Mouse (Mus musculus): Measurements from ENCODE around the gene Nfkb1. TPM values are rescaled to one million over a fixed set of nuclear protein-coding genes. Genes with fewer than 3 reads are reported as not detected.
A peak's percentile ranks its signal among the peaks of the same experiment; 100 is the strongest.

Gene Nfkb1
- total and polyA plus RNA-seq, 3 experiments = 44.8 to 93.6 (median 59.9) TPM

DNA sequence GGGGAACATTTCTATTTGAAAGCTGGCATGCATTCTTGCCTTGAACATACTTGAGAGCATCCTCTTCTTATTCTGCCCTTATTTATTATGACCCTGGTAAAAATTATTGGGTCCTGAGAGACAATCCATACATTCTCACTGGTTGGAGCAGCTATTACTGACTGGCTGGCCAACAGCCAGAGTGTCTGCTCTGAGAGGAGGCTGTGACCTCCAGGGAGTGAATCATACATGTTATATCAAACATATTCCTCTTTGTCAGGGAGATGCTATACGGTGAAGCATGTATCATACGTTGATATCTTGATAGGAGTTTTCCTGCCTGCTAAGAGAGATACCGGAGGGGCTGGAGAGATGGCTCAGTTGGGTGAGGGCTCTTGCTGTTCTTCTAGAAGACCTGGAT, 116.2 kb downstream of the Nfkb1 start:
- Histone ChIP-seq H3K36me3 (ENCODE audit: control insufficient read depth in 1 of 2, insufficient read depth in 2 of 2, low read length in 2 of 2) (peaks cover 0 to 3% of the 10 kb centered on the region in 2 experiments; a peak in 1 of 4 replicates), H3K4me3 (ENCODE audit: control insufficient read depth in 1 of 2, insufficient read depth in 1 of 2, low read depth in 2 of 2, low read length in 2 of 2) (no peak overlapping the region), H3K9me3 (replicated peaks; ENCODE audit: insufficient read depth, low read length) (no peaks in the 10 kb centered on the region), H3K27me3 (ENCODE audit: control insufficient read depth in 1 of 2, insufficient read depth in 2 of 2, low read length in 2 of 2) (no peaks in the 10 kb centered on the region), H3K27ac (ENCODE audit: control insufficient read depth, low read depth, low read length) (no peak overlapping the region), H3K4me1 (ENCODE audit: control insufficient read depth in 1 of 2, insufficient read depth in 2 of 2, low read length in 2 of 2) (no peaks in the 10 kb centered on the region; a peak in 1 of 4 replicates), H3K79me2 (ENCODE audit: control insufficient read depth, insufficient read depth, low read length, poor library complexity) (no peaks in the 10 kb centered on the region), H3K9ac (ENCODE audit: control insufficient read depth, low read depth, low read length, poor library complexity, severe bottlenecking) (no peak overlapping the region)
- TF ChIP-seq ETS1 (IDR thresholded peaks at IDR 0.05; ENCODE audit: low read depth, low read length) = no peak
- 0 out of 2 replicates have a peak, but pooled peaks have one; percentile 2 for TF ChIP-seq GATA1 (IDR thresholded peaks at IDR 0.05; ENCODE audit: low read depth, low read length)
- peak; percentile 15 for DNase-seq (ENCODE audit: low read depth, low spot score)

- TF ChIP-seq MEF2A (IDR thresholded peaks at IDR 0.05; ENCODE audit: extremely low read depth, insufficient replicate concordance, low read depth, low read length, poor library complexity, severe bottlenecking) (no peak), POLR2AphosphoS2 (IDR thresholded peaks at IDR 0.05; ENCODE audit: low read length) (no peak), MYB (IDR thresholded peaks at IDR 0.05; ENCODE audit: low read depth, low read length) (no peak), UBTF (IDR thresholded peaks at IDR 0.05; ENCODE audit: borderline replicate concordance, insufficient read depth, low read depth, low read length) (no peak), ELF1 (IDR thresholded peaks at IDR 0.05; ENCODE audit: low read depth, low read length) (no peak), JUND (IDR thresholded peaks at IDR 0.05; ENCODE audit: low read depth, low read length) (no peak), HCFC1 (IDR thresholded peaks at IDR 0.05; ENCODE audit: low read depth, low read length) (no peak), MAZ (IDR thresholded peaks at IDR 0.05; ENCODE audit: low read depth, low read length) (no peak), SIN3A (IDR thresholded peaks at IDR 0.05; ENCODE audit: low read length) (no peak), ZNF384 (IDR thresholded peaks at IDR 0.05; ENCODE audit: low read depth, low read length) (no peak), MAX (IDR thresholded peaks at IDR 0.05; ENCODE audit: low read length) (no peak), TCF12 (IDR thresholded peaks at IDR 0.05; ENCODE audit: low read depth, low read length) (no peak), RAD21 (IDR thresholded peaks at IDR 0.05; ENCODE audit: low read depth, low read length) (no peak), ZMIZ1 (IDR thresholded peaks at IDR 0.05; ENCODE audit: low read depth, low read length) (no peak), MXI1 (IDR thresholded peaks at IDR 0.05; ENCODE audit: low read depth, low read length) (no peak), USF2 (IDR thresholded peaks at IDR 0.05; ENCODE audit: borderline replicate concordance in 1 of 2, insufficient read depth in 1 of 2, low read depth in 1 of 2, low read length in 2 of 2) (no peak), SMC3 (IDR thresholded peaks at IDR 0.05; ENCODE audit: low read depth, low read length) (no peak), MAFK (IDR thresholded peaks at IDR 0.05; ENCODE audit: borderline replicate concordance, low read depth, low read length) (no peak), KAT2A (conservative IDR thresholded peaks at IDR 0.05; ENCODE audit: low read depth, low read length) (no peak), POLR2AphosphoS5 (IDR thresholded peaks at IDR 0.05; ENCODE audit: borderline replicate concordance, low read depth, low read length) (no peak)
- Histone ChIP-seq H3K79me2 (ENCODE audit: control insufficient read depth, insufficient read depth, low read length, poor library complexity) (no peaks in the 10 kb centered on the region), H3K36me3 (ENCODE audit: control insufficient read depth in 1 of 2, insufficient read depth in 2 of 2, low read length in 2 of 2) (peaks cover 0 to 6% of the 10 kb centered on the region in 2 experiments; a peak in 2 of 4 replicates), H3K4me3 (ENCODE audit: control insufficient read depth in 1 of 2, insufficient read depth in 1 of 2, low read depth in 2 of 2, low read length in 2 of 2) (no peak overlapping the region), H3K4me1 (ENCODE audit: control insufficient read depth in 1 of 2, insufficient read depth in 2 of 2, low read length in 2 of 2) (peaks cover 7 to 10% of the 10 kb centered on the region in 2 experiments), H3K27me3 (ENCODE audit: control insufficient read depth in 1 of 2, insufficient read depth in 2 of 2, low read length in 2 of 2) (no peaks in the 10 kb centered on the region), H3K27ac (ENCODE audit: control insufficient read depth, low read depth, low read length) (no peak overlapping the region), H3K9ac (ENCODE audit: control insufficient read depth, low read depth, low read length, poor library complexity, severe bottlenecking) (no peak overlapping the region), H3K9me3 (replicated peaks; ENCODE audit: insufficient read depth, low read length) (no peaks in the 10 kb centered on the region)
- DNase-seq (ENCODE audit: low read depth, low spot score) = no peak
These were observed 118.3 kb downstream of the Nfkb1 start for GRCm38 (mm10) chr3:135573051-135573450.

Measured in MEL (cell line).